Mouse (Mus musculus) midbrain, postnatal 0 days (tissue): ENCODE data around the gene Tas2r126. TPM values are rescaled to one million over a fixed set of nuclear protein-coding genes. Genes with fewer than 3 reads are reported as not detected.

Experiments
- ATAC-seq: fragments of 200-750 bp; cut with Nextera tagmentation; 2 replicates; pipeline ENCODE4 v1.8.0; 2017; ENCODE audit warnings: moderate number of reproducible peaks, mild to moderate bottlenecking, moderate TSS enrichment, moderate library complexity; ENCODE audit not compliant: low FRiP score
- DNase-seq: peaks from one replicate; pipeline ENCODE4 v3.0.0-alpha.2; 2015; ENCODE audit warnings: low spot score
- H3K27ac ChIP-seq: fragments of 300-500 bp; sonication (generic); 2 replicates; pipeline ENCODE4 v1.5.1; 2014; ENCODE audit warnings: low read depth, mild to moderate bottlenecking, low read length, mixed read lengths
- H3K27me3 ChIP-seq: fragments of 300-500 bp; sonication (generic); 2 replicates; pipeline ENCODE4 v1.6.1; 2014; ENCODE audit warnings: low read length, control low read depth, mixed read lengths; ENCODE audit not compliant: insufficient read depth
- H3K36me3 ChIP-seq: fragments of 300-500 bp; sonication (generic); 2 replicates; pipeline ENCODE4 v1.6.1; 2014; ENCODE audit warnings: low read length, control low read depth, mixed read lengths; ENCODE audit not compliant: insufficient read depth
- H3K4me1 ChIP-seq: fragments of 300-500 bp; sonication (generic); 2 replicates; pipeline ENCODE4 v1.6.1; 2014; ENCODE audit warnings: mild to moderate bottlenecking, control low read depth, antibody characterized with exemption, low read length, mixed read lengths; ENCODE audit not compliant: insufficient read depth
- H3K4me2 ChIP-seq: fragments of 300-500 bp; sonication (generic); 2 replicates; pipeline ENCODE4 v1.6.1; 2014; ENCODE audit warnings: low read depth, mild to moderate bottlenecking, low read length, mixed read lengths; ENCODE audit not compliant: poor library complexity, severe bottlenecking
- H3K4me3 ChIP-seq: fragments of 300-500 bp; sonication (generic); 2 replicates; pipeline ENCODE4 v1.5.1; 2014; ENCODE audit warnings: low read depth, mild to moderate bottlenecking, low read length, moderate library complexity
- H3K9ac ChIP-seq: fragments of 300-500 bp; sonication (generic); replicated peaks from 2 replicates; pipeline ENCODE4 v1.6.1; 2014; ENCODE audit warnings: mild to moderate bottlenecking, low read length, moderate library complexity, mixed read lengths; ENCODE audit not compliant: poor library complexity, severe bottlenecking
- H3K9me3 ChIP-seq: fragments of 300-500 bp; sonication (generic); 2 replicates; pipeline ENCODE4 v1.6.1; 2016; ENCODE audit warnings: low read length, control low read depth
- CTCF ChIP-seq: IDR thresholded peaks from 2 replicates; pipeline ENCODE4 v1.5.1; 2016; ENCODE audit warnings: antibody characterized with exemption, mild to moderate bottlenecking
- WGBS: fragments of 180-500 bp; shearing (Covaris S2); extraction: QIAGEN DNeasy Blood & Tissue Kit; methylation state at CpG from one replicate; pipeline ENCODE4 v1.1.7; 2014; 5-methylcytosine and 5-hydroxymethylcytosine counted together
- polyA plus RNA-seq: library from polyadenylated mRNA; unstranded; fragments of >200 nt; fragmentation: Nextera tagmentation; extraction: Ambion mirVana; gene quantifications from 2 replicates; pipeline ENCODE4 v1.2.1, GENCODE M21; 2015
- total RNA-seq: library from RNA; depleted of rRNA; stranded (reverse); fragments of >200 nt; gene quantifications from 2 replicates; pipeline ENCODE4 v1.2.3, GENCODE M21; 2014; rRNA removed

The Tas2r126 gene
- total RNA-seq = not detected in 2 replicates
- not detected in 2 replicates for polyA plus RNA-seq

- no peak for TF ChIP-seq CTCF
- H3K4me2 ChIP-seq = no peak within 1 kb of the TSS
- no peaks in the 10 kb centered on the region for H3K36me3 ChIP-seq
- DNase-seq (no peak), ATAC-seq (no peak)
- no peaks in the 10 kb centered on the region for H3K9me3 ChIP-seq
- H3K27ac ChIP-seq = no peak within 1 kb of the TSS
- no peaks in the 10 kb centered on the region for H3K27me3 ChIP-seq
- H3K4me3 ChIP-seq = no peak within 1 kb of the TSS
- H3K4me1 ChIP-seq = no peaks in the 10 kb centered on the region
- no peak within 1 kb of the TSS for H3K9ac ChIP-seq
- 88% methylated on average over 6 of the region's 6 CpGs for WGBS
Measured at GRCm38 (mm10) chr6:42434446-42434845, at the start of gene Tas2r126. Gene Tas2r126, plus strand, starts transcription at chr6:42434535.

GRCm38 (mm10) chr6:42385635-42386034 lies 48.7 kb upstream of the Tas2r126 start:
- no peaks in the 10 kb centered on the region for H3K27me3 ChIP-seq
- no peaks in the 10 kb centered on the region for H3K4me1 ChIP-seq
- TF ChIP-seq CTCF = no peak
- DNase-seq (no peak), ATAC-seq (no peak)
- no peak overlapping the region for H3K9ac ChIP-seq
- H3K4me3 ChIP-seq = no peak overlapping the region
- H3K4me2 ChIP-seq = no peak overlapping the region
- WGBS = 86% methylated on average over 4 of the region's 4 CpGs
- no peaks in the 10 kb centered on the region for H3K36me3 ChIP-seq
- H3K27ac ChIP-seq = no peak overlapping the region
- H3K9me3 ChIP-seq = no peaks in the 10 kb centered on the region

GRCm38 (mm10) chr6:42391796-42392330 lies 42.5 kb upstream of the Tas2r126 start:
- ATAC-seq (no peak), DNase-seq (no peak)
- Histone ChIP-seq H3K4me1 (no peaks in the 10 kb centered on the region), H3K36me3 (no peaks in the 10 kb centered on the region), H3K4me3 (no peak overlapping the region), H3K9me3 (no peaks in the 10 kb centered on the region), H3K9ac (no peak overlapping the region), H3K27me3 (no peaks in the 10 kb centered on the region), H3K27ac (no peak overlapping the region), H3K4me2 (no peak overlapping the region)
- 68% methylated on average over 2 of the region's 2 CpGs for WGBS
- no peak for TF ChIP-seq CTCF

- no peaks in the 10 kb centered on the region for H3K36me3 ChIP-seq
- peak; percentile 36 for DNase-seq
- no peaks in the 10 kb centered on the region for H3K4me1 ChIP-seq
- H3K4me3 ChIP-seq = no peak overlapping the region
- no peak overlapping the region for H3K4me2 ChIP-seq
- no peak for TF ChIP-seq CTCF
- no peak overlapping the region for H3K9ac ChIP-seq
- H3K27me3 ChIP-seq = no peaks in the 10 kb centered on the region
- 74% methylated on average over 9 of the region's 9 CpGs for WGBS
- no peak overlapping the region for H3K27ac ChIP-seq
- no peaks in the 10 kb centered on the region for H3K9me3 ChIP-seq
- no peak for ATAC-seq
Measured at GRCm38 (mm10) chr6:42395960-42396809, 38.1 kb upstream of the Tas2r126 start.

GRCm38 (mm10) chr6:42397041-42397657 lies 37.2 kb upstream of the Tas2r126 start:
- H3K9ac ChIP-seq = no peak overlapping the region
- no peak overlapping the region for H3K4me2 ChIP-seq
- no peaks in the 10 kb centered on the region for H3K9me3 ChIP-seq
- ATAC-seq (no peak), DNase-seq (no peak)
- no peak for TF ChIP-seq CTCF
- no peak overlapping the region for H3K4me3 ChIP-seq
- H3K27ac ChIP-seq = no peak overlapping the region
- no peaks in the 10 kb centered on the region for H3K27me3 ChIP-seq
- no peaks in the 10 kb centered on the region for H3K4me1 ChIP-seq
- WGBS = 85% methylated on average over 3 of the region's 3 CpGs
- no peaks in the 10 kb centered on the region for H3K36me3 ChIP-seq

GRCm38 (mm10) chr6:42398285-42398684 lies 36.0 kb upstream of the Tas2r126 start:
- Histone ChIP-seq H3K4me2 (no peak overlapping the region), H3K4me3 (no peak overlapping the region), H3K4me1 (no peaks in the 10 kb centered on the region), H3K27ac (no peak overlapping the region), H3K9ac (no peak overlapping the region), H3K9me3 (no peaks in the 10 kb centered on the region), H3K27me3 (no peaks in the 10 kb centered on the region), H3K36me3 (no peaks in the 10 kb centered on the region)
- no peak for ATAC-seq
- no peak for DNase-seq
- 88% methylated on average over 3 of the region's 3 CpGs for WGBS
- TF ChIP-seq CTCF = no peak
